Mouse (Mus musculus): ENCODE data around the gene Galnt7. TPM values are rescaled to one million over a fixed set of nuclear protein-coding genes. Genes with fewer than 3 reads are reported as not detected.
A peak's percentile ranks its signal among the peaks of the same experiment; 100 is the strongest.

The Galnt7 gene
- polyA plus RNA-seq, 1 experiment from 2014 or later = 10.0 TPM

DNA sequence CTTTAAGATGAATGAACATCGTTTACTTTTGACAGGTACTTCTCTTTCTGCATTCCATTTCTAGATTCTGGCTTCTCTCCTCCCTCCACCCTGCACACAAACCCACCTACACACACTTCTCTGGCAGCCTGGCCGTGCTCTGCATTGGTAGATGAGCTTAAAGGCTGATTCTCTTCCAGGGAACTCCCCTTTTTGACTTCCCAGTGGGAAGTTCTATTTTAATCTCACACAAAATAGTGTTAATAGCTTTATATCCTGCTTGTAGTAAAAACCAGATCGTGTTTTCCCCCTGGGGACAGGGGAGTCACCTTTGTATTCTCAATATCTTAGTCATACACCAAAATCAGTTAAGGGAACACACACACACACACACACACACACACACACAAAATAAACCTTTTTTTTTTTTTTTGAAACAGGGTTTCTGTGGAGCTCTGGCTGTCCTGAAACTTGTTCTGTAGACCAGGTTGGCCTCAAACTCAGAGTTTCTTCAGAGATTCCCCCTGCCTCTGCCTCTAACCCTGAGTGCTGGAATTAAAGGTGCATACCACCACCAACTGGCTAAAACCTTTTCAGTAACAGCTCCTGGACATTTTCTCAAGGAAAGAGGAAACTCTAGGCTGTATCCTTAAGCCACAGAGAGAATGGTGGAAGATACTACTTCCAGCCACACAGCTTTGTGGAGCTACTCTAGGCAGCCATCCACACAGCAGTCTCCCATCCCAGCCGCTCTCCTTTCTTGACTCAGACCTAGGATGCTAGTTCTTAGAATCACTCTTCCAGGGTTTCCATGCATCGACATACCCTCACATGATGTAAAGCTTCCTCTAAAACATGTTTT, 24.7 kb downstream of the Galnt7 start:
- no peak overlapping the region for H3K9ac ChIP-seq
- H3K9me3 ChIP-seq (replicated peaks) = no peaks in the 10 kb centered on the region
- no peak overlapping the region for H3K4me3 ChIP-seq
- H3K27me3 ChIP-seq (replicated peaks) = no peaks in the 10 kb centered on the region
- peaks cover 49% of the 10 kb centered on the region for H3K4me1 ChIP-seq
- H3K27ac ChIP-seq = peak overlapping the region; percentile 34; the same call in 1 of the 2 replicates
- ATAC-seq = peak; percentile 19; the same call in 1 of the 2 replicates
- H3K4me2 ChIP-seq = no peak overlapping the region
- H3K36me3 ChIP-seq = no peaks in the 10 kb centered on the region
- WGBS (ENCODE audit: insufficient replicate concordance) = 66% methylated on average over 5 of the region's 5 CpGs

DNA sequence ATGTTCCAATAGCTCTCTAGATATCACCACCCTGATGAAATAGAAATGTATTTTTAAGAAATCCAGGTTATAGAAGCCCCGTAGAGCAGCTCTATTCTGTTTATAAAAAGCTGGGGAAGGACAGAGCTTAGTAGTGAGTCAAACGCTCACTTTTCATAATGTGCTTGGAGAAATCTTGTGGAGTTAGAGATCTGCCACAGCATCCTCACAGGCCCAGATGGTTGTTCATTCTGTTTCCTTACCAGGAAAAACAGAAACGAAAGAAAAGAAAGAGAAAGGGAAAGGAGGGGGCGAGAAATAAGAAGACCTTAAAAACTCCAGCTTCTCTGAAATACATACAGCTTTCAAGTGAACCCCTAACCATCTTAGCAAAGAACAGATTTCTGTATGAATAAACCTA, 28.9 kb downstream of the Galnt7 start:
- H3K36me3 ChIP-seq = no peaks in the 10 kb centered on the region
- WGBS (ENCODE audit: insufficient replicate concordance) = 69% methylated on average over 4 of the region's 4 CpGs
- H3K9me3 ChIP-seq (replicated peaks) = no peaks in the 10 kb centered on the region
- H3K9ac ChIP-seq = no peak overlapping the region
- no peak overlapping the region for H3K4me2 ChIP-seq
- H3K4me1 ChIP-seq = peaks cover 41% of the 10 kb centered on the region
- H3K27ac ChIP-seq = no peak overlapping the region
- no peaks in the 10 kb centered on the region for H3K27me3 ChIP-seq (replicated peaks)
- no peak for ATAC-seq
- H3K4me3 ChIP-seq = no peak overlapping the region

DNA sequence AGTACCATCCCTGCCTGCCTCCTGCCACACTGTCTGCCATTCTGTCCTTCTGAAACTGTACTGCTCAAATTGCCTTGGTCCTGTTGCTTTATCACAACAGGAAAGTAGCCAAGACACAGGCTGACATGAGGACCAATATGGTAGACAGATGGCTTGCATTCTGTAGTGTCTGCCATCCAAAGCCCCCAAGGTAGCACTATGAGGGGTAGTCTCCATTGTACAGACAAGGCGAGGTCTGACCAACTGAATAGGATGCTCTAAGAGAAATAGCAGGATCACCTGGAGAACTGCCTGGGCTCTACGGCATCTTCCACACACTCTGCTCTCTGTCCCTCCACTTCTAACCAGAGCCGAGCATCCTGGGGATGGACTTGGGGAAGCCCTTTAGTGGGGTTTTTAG, 29.8 kb downstream of the Galnt7 start:
- Histone ChIP-seq H3K27me3 (replicated peaks) (no peaks in the 10 kb centered on the region), H3K4me2 (no peak overlapping the region), H3K27ac (no peak overlapping the region), H3K36me3 (no peaks in the 10 kb centered on the region), H3K9ac (no peak overlapping the region), H3K4me1 (peaks cover 32% of the 10 kb centered on the region), H3K9me3 (replicated peaks) (no peaks in the 10 kb centered on the region), H3K4me3 (no peak overlapping the region)
- no peak for ATAC-seq
- 82% methylated on average over 3 of the region's 3 CpGs for WGBS (ENCODE audit: insufficient replicate concordance)

DNA sequence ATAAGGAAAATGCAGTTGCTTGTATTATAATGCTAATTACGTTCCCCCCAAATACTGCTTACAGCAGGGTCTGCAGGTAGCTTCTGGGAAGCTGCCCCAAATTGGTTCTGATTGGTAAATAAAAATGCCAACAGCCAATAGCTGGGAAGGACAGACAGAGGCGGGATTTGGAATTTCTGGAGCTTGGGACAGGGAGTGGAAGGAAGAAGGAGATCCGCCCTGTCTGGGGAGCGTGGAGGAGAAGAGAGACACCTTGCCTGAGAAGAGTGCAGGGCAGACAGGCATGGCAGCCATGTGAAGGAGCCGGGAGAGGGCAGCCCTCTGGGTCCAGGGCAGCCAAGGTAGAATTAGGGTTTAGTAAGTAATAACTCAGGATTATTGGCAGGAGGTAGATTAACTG, 35.9 kb downstream of the Galnt7 start:
- peaks cover 22% of the 10 kb centered on the region for H3K4me1 ChIP-seq
- no peaks in the 10 kb centered on the region for H3K27me3 ChIP-seq (replicated peaks)
- no peaks in the 10 kb centered on the region for H3K36me3 ChIP-seq
- no peaks in the 10 kb centered on the region for H3K9me3 ChIP-seq (replicated peaks)
- H3K4me3 ChIP-seq = no peak overlapping the region
- no peak overlapping the region for H3K9ac ChIP-seq
- no peak overlapping the region for H3K4me2 ChIP-seq
- H3K27ac ChIP-seq = no peak overlapping the region
- 71% methylated on average over 5 of the region's 5 CpGs for WGBS (ENCODE audit: insufficient replicate concordance)
- ATAC-seq = no peak

DNA sequence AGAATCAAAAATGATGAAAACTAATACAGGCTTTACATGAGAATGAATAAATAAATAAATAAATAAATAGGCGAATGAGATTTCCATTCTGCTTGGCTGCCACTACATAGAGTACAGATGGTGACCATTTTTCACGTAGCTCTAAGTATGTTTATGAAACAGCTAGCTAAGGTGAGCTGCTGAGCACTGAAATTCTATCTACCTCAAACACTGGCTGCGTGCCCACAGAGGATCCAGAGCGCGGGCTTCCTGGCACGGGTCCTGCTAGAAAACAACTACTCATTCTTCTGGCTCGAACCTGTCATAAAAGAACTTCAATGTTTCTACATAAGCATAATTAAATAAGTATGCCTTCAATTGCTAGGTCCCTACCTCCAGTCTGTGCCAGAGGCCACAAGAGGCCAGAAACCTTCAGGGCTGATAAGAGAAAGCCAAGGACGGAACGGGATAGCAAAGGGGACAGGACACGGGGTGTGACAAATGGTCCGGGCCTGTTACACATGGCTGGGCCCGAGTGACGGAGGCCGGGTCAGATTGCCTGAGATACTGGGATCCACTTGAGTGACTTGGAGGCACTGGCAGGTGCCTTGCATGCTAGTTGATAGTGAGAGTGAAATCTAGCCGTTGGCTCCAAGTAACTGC, 37.7 kb downstream of the Galnt7 start:
- Histone ChIP-seq H3K9ac (no peak overlapping the region), H3K27ac (no peak overlapping the region), H3K27me3 (replicated peaks) (no peaks in the 10 kb centered on the region), H3K36me3 (no peaks in the 10 kb centered on the region), H3K4me2 (no peak overlapping the region), H3K4me1 (peaks cover 28% of the 10 kb centered on the region), H3K4me3 (no peak overlapping the region), H3K9me3 (replicated peaks) (no peaks in the 10 kb centered on the region)
- no peak for ATAC-seq
- 66% methylated on average over 15 of the region's 15 CpGs for WGBS (ENCODE audit: insufficient replicate concordance)

DNA sequence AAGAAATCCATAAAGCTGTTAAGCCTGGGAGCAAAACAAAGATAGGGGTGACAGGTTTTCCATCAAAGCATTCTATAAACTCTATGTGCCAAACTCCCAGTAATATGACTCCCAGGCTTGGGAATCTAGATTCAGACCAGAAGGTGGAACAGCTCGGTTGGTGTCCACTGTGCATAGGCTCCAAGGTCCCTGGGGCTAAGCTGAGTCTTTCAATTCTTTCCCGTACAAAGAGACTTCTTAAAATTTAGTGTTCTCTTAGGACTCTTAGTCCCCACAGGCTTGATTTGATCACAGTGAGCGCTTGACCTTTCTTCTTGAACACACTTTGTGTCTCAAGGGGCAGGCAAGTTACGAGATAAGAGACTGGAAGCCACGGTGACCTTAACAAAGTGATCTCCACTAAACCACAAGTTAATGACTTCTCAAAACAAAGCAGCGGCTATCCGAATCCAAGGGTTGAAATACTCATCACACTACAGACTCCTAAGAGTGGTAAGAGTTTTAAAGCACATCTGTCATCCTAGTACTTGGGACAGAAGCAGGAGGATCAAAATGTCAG, 41.3 kb downstream of the Galnt7 start:
- H3K4me2 ChIP-seq = no peak overlapping the region
- WGBS (ENCODE audit: insufficient replicate concordance) = 24% methylated on average over 7 of the region's 7 CpGs
- H3K4me1 ChIP-seq = peaks cover 28% of the 10 kb centered on the region
- H3K36me3 ChIP-seq = no peaks in the 10 kb centered on the region
- no peaks in the 10 kb centered on the region for H3K27me3 ChIP-seq (replicated peaks)
- no peaks in the 10 kb centered on the region for H3K9me3 ChIP-seq (replicated peaks)
- no peak overlapping the region for H3K4me3 ChIP-seq
- H3K9ac ChIP-seq = no peak overlapping the region
- ATAC-seq = no peak
- H3K27ac ChIP-seq = no peak overlapping the region

DNA sequence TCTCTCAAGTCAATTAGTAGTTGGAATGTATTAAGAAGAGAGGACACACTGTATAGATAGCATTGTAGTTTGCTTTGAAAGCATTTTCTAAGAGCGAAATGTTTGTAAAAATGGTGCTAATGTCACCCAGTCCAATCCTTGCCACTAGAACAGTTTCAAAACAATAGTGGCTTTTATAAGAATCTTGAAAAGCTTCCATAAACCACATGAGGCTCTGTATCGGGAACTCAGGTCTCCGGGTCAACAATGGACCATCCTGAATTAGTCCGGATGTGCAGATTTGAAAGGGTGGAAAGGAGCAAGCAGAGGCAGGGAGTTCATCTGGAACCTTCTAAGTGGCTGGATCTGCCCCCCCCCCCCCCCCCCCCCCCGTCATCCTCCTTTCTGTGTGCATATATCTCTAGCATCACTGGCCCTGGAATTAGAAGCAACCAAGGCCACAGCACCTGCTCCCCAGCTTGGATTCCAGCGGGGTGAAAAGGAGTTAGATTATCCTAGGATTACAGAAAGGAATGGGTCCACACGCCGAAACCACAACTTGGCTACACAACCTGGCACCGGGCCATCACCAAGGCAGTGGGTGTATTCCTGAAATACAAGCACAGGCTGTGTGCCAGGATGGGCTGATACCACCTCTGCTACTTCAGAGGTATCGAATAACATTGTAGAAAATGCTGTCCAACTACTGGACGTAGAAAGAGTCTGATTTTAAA, 42.0 kb downstream of the Galnt7 start:
- 82% methylated on average over 10 of the region's 11 CpGs for WGBS (ENCODE audit: insufficient replicate concordance)
- H3K4me1 ChIP-seq = peaks cover 28% of the 10 kb centered on the region
- no peak for ATAC-seq

DNA sequence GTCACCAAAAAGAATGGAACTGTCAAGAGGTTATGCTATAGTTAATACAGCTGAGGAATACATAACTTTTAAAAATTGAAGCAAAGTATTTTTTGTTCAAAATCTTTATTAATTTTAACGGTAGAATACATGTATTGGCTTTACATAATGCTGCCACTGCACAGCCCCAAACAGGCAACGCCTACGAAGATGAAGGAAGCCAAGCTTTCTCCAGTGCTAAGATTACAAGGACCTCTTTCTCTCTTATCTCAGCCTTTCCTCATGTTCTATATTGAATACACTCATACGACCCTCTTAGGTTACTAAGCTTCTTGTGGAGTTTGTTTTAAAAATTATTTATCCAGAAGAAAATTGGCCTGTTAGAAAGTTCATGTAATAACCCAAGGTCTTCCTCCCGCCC, 50.3 kb downstream of the Galnt7 start:
- Histone ChIP-seq H3K4me1 (peaks cover 27% of the 10 kb centered on the region), H3K9ac (no peak overlapping the region), H3K27me3 (replicated peaks) (no peaks in the 10 kb centered on the region), H3K36me3 (no peaks in the 10 kb centered on the region), H3K4me2 (peak overlapping the region; percentile 39), H3K9me3 (replicated peaks) (no peaks in the 10 kb centered on the region), H3K27ac (no peak overlapping the region), H3K4me3 (no peak overlapping the region)
- WGBS (ENCODE audit: insufficient replicate concordance) = 40% methylated on average over 5 of the region's 5 CpGs
- peak; percentile 72 for ATAC-seq

More for the DNA sequence above, 42.0 kb downstream of the Galnt7 start:
- Histone ChIP-seq H3K36me3 (no peaks in the 10 kb centered on the region), H3K9ac (no peak overlapping the region), H3K9me3 (replicated peaks) (no peaks in the 10 kb centered on the region), H3K27ac (no peak overlapping the region), H3K27me3 (replicated peaks) (no peaks in the 10 kb centered on the region), H3K4me2 (no peak overlapping the region), H3K4me3 (no peak overlapping the region)

DNA sequence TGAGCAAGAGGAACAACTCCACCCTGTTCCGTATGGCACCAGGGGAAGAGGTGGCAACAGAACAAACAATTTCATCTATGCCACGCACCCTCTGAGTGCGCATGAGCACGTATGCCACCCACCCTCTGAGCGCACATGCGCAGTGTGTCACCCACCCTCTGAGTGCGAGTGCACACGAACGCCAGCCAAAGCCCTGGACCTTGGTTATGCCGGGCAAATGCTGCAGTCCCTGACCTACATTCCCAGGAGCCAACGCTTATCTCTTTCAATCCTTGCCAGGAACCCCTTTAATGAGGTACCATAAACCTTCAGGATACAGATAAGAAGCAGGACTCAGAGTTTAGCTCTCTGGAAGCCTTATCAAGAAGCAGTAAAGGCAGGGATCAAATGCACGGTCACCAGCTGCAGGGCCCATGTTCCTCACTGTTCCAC, 50.8 kb downstream of the Galnt7 start:
- Histone ChIP-seq H3K9ac (no peak overlapping the region), H3K4me2 (peak overlapping the region; percentile 39), H3K4me3 (no peak overlapping the region; the same call in 1 of the 2 replicates), H3K27ac (no peak overlapping the region), H3K36me3 (no peaks in the 10 kb centered on the region), H3K27me3 (replicated peaks) (no peaks in the 10 kb centered on the region), H3K9me3 (replicated peaks) (no peaks in the 10 kb centered on the region), H3K4me1 (peaks cover 27% of the 10 kb centered on the region)
- peak; percentile 81 for ATAC-seq
- WGBS (ENCODE audit: insufficient replicate concordance) = 48% methylated on average over 12 of the region's 12 CpGs

DNA sequence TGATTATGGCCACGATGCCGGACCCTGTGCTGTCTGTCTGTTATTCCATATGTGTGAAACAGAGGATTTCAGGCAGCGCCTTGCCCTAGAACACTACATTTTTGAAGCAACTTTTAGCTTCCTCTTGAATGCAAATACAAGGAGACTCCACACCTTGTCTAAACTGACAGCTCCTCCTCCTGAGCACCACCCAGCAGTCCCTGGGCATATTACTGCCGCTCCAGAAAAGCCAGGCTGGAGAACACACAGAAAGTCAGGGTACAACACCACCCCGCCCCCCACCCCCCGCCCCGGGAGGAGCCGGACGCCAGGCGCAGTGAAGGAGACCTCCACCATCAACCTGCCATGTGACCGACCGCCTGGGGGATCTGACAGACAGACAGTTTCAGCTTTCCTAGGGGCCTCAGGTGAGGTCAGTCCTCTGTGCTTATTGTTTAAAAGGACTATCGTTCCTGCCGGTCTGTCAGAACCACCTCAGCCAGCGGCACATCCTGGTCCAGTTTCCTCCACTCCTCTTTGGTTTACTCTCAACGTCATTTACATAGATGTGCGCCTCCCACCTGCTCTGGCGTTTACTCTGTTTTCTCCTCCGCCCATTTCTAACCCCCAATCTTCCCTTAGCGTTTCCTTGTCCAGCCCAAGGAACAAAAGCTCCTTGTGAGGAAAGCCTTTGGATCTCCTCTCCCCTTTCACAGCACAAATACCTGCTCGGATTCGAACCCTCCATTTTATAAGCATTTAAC, 52.8 kb downstream of the Galnt7 start:
- Histone ChIP-seq H3K4me2 (peak overlapping the region; percentile 54), H3K27me3 (replicated peaks) (no peaks in the 10 kb centered on the region), H3K9me3 (replicated peaks) (no peaks in the 10 kb centered on the region), H3K27ac (no peak overlapping the region), H3K36me3 (no peaks in the 10 kb centered on the region), H3K4me1 (peaks cover 27% of the 10 kb centered on the region), H3K9ac (0 out of 2 replicates have a peak overlapping the region, but pooled peaks have one; percentile 10), H3K4me3 (peak overlapping the region; percentile 24)
- ATAC-seq = no peak
- 38% methylated on average over 22 of the region's 22 CpGs for WGBS (ENCODE audit: insufficient replicate concordance)

DNA sequence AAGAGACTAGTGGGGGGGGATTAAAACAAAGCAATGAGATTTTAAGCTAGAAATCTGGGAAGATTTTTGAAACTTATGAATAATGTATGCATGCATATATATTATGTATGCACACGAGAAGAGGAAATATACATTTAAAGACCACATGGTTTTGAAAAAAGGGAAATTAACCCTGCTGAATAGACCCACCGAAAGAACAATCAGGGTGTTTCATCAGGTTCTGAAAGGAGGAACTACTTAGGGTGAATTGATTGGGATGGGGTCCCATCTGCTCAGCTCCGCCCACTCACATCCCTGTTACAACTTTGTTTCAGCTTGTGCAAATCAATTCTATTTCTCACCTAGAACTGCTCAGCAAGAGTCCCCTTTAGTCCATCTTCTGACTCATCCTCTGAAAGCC, 57.0 kb downstream of the Galnt7 start:
- H3K27me3 ChIP-seq (replicated peaks) = no peaks in the 10 kb centered on the region
- peaks cover 53% of the 10 kb centered on the region for H3K4me1 ChIP-seq
- H3K27ac ChIP-seq = no peak overlapping the region
- WGBS (ENCODE audit: insufficient replicate concordance) = 48% methylated on average over 3 of the region's 3 CpGs
- ATAC-seq = no peak
- no peak overlapping the region for H3K4me3 ChIP-seq
- no peak overlapping the region for H3K4me2 ChIP-seq
- H3K9me3 ChIP-seq (replicated peaks) = no peaks in the 10 kb centered on the region
- no peak overlapping the region for H3K9ac ChIP-seq
- no peaks in the 10 kb centered on the region for H3K36me3 ChIP-seq

All from liver, embryonic 12.5 days (tissue).